Mouse (Mus musculus) testis, postnatal 10 days (tissue): ENCODE results near the gene Vmn2r113.
"Not testable (repeated sequence)": the region's sequence is repeated elsewhere in the genome, so short reads cannot be mapped to it uniquely, and the experiment has no call there.

ENCODE experiments used
- DNase-seq: peaks from one replicate; pipeline ENCODE4 v3.0.0; 2021; ENCODE audit warnings: low spot score

Vmn2r113 gene

DNA sequence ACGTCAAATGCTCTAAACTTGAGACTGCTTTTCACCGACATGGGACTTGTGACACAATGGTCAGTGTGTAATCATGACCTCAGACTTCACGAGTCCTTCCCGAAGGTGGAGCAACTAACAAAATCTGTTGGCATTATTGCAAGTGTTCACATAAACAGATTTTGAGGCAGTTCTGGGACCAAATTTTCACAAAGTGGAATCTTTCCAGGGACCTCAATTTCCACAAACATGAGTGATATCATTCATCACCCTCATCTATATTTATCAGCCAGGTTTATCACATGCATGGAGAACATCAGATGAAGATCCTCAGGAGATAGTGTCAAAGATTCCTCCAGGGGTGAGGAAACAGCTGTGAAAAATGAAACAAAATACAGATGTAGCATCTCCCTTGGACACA lies at the start of gene Vmn2r113:
Gene Vmn2r113 (plus strand): TSS at position 301 of the 400 bp plus-strand sequence.
- not testable (repeated sequence) for DNase-seq
